Mouse (Mus musculus): ENCODE measurements around the gene Gm20388. TPM values are rescaled to one million over a fixed set of nuclear protein-coding genes. Genes with fewer than 3 reads are reported as not detected.

Gene Gm20388
- total RNA-seq, 2 experiments from 2014 or later = 18.5 to 23.8 TPM

DNA sequence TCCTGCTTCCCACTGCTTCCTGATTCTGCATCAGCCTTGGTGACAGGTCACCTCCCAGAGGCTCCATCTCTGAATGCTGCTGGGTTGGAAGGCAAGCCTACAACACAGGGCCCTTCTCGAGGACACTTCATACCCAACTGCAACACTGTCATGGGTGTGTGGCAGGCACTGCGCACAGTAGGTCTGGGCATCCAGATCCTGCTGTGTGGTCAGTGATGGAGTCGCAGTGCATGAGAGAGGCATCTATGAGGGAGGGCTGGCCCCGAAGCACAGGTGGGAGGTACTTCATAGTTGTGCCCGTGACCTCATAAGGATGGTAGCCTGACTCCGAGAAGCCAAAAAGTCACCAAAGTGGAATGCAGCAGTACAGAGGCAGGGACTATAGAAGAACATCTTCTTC, 2814.5 kb downstream of the Gm20388 start:
- ATAC-seq (replicated peaks; ENCODE audit: poor library complexity, severe bottlenecking) = no peak

DNA sequence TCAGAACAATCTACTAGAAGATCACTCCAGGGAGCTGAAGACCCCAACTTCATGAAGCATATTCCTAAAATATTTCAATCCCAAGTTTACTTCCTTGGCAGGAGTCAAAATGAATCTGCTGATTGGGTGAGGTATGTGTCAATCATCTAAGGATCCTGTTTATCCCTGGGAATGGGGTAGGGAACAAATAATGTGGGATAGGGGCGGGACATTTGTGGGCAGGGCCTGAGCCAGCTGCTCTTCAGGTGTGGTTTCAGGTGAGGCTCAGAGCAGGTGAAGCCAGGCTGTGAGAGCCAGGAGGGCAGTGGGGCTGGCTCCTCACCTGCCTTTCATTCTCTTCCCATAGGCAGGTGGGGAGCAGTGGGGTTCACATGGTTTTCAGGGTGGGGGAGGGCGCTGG, 2816.1 kb downstream of the Gm20388 start:
- ATAC-seq (replicated peaks; ENCODE audit: poor library complexity, severe bottlenecking) = no peak

DNA sequence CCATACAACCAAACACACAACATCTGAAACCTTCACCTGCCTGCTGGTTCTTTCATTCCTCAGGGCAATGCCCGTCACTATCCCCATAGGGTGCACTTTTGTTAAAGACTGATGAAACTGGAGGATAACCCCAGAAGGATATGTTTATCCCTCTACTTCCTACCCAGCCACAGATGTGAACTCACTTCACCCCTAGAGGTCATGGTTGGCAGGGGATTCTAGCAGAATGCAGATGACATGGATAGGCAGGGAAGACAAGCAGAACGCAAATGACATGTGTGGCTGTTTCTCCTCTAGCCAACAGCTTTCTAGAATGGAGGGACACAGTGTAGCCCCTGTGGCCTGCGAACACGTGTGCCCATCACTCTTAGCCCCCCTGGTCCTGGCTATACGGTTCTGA, 2816.8 kb downstream of the Gm20388 start:
- ATAC-seq (replicated peaks; ENCODE audit: poor library complexity, severe bottlenecking) = peak; percentile 79

DNA sequence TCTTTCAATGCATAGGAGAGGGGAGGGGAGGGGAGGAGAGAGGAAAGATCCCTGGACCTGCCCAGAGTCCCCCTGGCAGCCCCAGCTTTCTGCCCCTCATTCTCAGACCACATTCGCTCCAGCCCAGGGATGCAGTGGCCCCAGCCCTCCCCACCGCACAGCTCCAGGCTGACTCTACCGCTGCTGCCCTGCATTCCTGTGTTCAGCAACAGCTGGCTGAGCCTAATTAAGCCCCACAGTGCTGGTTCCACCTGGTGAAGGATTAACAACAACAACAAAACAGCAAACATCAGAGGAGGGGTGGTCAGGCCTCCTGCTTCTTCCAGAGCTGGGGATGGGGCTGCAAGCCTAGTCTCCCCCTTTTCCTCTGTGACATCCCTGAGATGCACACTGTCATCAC, 2818.0 kb downstream of the Gm20388 start:
- ATAC-seq (replicated peaks; ENCODE audit: poor library complexity, severe bottlenecking) = no peak

DNA sequence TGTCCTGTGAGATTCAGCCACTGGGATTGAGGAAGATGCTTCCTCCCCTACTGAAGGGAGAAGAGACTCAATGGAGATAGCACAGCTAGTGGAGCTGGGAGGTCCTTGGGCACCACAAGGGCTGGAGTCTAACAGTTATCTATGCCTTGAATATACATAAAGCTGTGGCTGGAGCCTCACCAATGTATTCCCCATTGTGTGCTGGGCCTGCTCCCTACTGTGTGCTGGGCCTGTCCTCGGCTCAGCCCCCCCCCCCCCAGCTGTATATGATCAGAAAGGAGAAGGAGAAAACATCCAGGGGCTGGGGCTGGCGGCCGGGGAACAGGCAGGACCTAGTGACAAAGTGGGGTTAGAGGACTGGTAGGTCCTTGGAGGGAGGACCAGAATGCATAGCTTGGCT, 2824.5 kb downstream of the Gm20388 start:
- ATAC-seq (replicated peaks; ENCODE audit: poor library complexity, severe bottlenecking) = no peak

DNA sequence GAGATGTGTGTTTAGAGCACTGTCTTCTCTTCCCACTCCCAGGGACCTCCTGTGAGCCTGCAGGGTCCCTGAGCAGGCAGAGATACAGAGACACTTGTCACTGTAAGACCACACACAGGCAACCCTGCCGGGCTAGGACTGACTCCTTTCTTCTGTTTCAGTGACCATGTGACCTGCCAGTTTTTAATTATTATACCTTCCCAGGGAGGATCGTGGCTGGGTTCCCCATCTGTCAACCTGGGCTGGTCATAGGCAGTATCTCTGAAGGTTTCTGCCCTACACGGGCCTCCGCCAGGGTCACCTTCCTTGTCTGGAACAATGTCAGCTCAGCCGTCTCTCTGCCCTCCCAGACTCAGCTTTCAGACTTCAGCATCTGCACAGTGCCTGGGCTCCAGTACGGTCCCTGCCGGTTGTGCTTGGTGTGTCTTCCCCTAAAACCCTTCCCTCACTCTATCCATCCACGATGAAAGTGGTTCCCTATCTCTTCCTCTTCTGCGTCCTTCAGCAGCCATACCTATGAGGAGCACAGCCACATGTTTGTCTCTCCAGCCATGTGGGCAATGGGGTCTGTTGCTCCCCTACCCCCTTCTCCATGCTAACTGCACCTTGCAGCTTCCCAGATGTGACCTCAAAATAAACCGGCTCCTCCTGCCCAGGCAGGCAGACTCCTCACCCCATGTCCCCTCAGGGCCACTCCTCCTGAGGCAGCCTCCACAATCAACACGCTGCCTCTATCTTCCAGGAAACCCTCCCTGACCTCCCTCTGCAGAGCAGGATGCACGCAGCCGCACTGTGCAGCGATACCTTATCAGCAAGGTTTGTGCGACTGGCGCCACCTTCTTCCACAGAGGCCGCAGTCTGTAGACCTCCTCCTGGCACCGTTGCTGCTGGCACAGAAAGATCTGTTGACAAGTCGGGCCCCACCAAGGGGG, 2825.2 kb downstream of the Gm20388 start:
- 0 out of 2 replicates have a peak, but pooled peaks have one; percentile 13 for ATAC-seq (replicated peaks; ENCODE audit: poor library complexity, severe bottlenecking)

DNA sequence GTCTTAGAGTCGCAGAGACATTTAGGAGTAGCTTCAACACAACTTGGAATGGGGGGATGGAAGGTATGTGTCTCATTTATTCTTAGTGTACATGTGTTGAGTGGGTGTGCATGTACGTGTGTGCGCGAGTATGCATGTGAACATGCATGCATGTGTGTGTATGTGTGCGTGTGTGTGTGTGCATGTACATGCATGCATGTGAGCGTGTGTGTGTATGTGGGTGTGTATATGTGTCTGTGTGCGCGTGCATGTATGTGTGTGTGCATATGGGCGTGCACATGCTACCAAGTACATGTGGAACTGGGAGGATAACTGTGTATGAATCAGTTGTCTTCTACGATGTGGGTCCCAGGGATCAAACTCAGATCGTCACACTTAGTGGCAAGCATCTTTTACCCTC, 2826.0 kb downstream of the Gm20388 start:
- ATAC-seq (replicated peaks; ENCODE audit: poor library complexity, severe bottlenecking) = no peak

DNA sequence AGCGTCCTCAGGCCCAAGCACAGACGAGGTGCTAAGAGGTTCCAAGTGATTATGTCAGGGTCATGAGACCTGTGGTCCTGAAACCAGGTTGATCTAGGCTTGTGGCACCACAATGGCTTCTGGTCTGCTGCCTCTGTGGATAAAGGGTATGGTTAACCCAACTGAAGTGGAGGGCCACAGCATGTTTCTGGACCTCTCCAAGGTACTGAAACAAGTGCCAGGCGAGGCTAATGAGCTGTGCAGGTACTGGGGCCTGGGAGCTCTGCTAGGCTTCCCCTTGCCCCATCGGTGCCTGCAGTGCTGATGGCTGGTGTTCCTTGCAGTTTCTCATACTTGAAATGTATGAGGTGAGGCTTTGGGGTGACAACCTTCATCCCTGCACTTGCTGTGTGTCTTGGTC, 2826.4 kb downstream of the Gm20388 start:
- ATAC-seq (replicated peaks; ENCODE audit: poor library complexity, severe bottlenecking) = peak; percentile 55

DNA sequence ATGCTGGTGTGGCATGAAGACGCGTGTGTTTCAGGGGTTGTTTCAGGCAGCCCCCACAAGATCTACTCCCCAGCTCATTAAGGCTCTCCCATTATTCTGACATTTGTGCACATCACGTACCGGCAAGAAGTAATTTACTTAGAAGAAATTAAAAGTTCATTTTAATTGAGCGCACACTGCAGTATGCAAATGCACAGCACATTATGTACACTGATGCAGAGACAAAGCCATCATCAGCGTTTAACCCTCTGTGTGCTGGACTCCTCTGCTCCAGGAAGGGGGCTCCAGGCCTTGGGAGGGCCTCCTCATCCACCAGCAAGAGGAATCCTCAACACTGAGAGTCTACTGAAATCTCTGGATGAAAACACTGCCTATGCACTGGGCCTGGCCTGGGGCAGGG, 2827.2 kb downstream of the Gm20388 start:
- ATAC-seq (replicated peaks; ENCODE audit: poor library complexity, severe bottlenecking) = no peak

DNA sequence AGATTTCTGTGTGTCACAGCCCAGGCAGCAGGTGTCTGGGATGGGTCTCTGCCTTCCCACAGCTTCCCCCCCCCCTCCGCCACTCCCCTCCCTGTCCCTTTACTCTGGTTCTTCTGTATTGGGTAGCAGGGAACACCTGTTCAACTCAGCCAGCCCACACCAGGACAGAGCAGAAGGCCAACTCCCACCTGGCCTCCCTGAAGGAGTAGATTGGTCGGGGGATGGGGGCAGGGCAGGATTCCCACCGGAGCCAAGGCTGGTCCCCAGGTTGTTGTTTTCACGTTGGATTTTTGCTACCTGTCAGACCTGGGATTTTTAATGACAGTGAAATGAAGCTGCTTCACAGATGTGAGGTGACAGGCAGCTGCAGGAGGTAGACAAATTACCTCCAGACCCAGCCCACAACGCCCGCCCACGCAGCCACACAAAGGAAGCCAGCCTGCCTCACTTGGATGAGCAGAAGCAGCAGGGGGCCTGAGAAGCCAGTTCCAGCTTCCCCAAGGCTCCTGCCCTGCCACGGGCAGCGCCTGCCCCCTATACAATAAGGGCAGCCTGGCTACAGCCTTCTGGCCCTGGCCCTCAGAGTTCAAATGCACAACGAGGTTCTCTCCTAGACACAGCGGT, 2828.6 kb downstream of the Gm20388 start:
- 0 out of 2 replicates have a peak, but pooled peaks have one; percentile 16 for ATAC-seq (replicated peaks; ENCODE audit: poor library complexity, severe bottlenecking)

DNA sequence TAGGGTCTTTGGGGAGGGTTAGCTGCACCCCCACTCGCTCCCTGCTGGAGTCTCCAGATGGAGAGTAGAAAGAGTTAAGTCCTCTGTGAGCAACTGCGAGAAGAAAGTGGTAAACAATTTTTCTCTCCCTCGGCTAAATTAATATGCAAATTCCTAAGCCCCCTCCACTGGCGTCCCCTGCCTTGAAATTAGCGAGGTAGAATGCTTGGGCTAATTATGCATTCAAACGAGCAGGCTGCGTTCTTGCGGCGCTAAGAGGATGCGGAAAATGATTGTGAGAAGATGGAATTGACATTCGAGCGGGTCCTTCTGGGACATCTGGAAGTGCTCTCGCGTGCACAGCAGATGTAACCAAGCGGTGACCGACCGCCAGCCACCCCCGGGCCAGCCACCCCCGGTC, 2831.8 kb downstream of the Gm20388 start:
- no peak for ATAC-seq (replicated peaks; ENCODE audit: poor library complexity, severe bottlenecking)

DNA sequence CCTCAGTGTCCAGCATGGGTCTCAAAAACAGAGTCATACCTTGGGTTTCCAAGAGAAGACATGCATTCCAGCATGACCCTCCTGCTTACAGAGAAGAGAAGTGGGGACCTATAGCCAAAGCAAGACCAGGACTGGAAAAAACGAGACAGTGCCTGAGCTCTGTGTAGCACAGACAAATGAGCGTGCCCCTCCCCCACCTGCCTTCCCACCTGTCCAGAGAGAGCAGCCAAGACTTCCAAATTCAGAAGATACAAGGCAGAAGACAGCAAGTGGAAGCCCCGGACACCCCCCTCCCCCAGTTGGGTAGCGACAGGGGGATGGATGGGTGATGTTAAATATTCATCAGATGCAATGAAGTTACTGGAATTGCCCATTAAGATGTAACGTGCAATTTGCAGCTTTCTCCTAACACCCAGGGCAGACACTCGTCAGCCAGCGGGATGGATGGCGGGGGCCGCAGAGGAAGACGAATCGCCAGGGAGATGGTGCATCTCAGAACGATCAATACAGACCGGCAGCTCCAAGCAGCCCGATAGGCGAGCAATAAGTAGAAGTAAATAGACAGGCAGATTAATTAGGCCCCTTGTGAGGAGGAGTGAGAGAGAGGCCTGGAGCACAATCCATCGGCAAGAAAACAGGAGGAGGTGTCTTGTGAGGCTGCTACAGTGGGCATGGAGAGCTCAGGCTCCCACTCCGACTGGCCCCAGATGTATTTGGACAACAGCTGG, 2834.5 kb downstream of the Gm20388 start:
- ATAC-seq (replicated peaks; ENCODE audit: poor library complexity, severe bottlenecking) = no peak

DNA sequence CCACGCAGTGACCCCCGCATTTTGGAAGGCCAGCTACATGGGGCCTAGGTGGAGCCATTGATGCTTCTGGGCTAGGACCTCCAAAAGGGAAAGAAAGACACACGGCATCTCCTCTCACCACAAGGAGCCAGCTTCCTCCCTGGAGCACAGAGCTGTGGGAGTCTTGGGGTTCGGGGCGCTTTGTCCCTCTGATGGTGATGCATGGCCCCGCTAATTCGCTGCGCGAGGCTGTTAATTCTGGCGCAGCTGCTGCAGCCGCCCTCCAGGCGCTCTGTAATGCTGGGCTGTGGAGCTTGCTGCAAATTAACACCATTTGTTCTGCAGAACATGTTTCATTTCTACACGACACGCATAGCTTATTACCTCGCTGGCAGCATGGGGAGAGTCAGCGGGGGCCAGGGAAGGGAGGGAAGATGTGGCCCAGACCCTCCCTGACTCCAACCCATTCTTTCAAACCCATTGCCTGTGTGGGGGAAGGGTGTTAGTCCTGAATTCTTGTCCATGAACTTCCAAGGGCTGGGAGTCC, 2835.2 kb downstream of the Gm20388 start:
- no peak for ATAC-seq (replicated peaks; ENCODE audit: poor library complexity, severe bottlenecking)

DNA sequence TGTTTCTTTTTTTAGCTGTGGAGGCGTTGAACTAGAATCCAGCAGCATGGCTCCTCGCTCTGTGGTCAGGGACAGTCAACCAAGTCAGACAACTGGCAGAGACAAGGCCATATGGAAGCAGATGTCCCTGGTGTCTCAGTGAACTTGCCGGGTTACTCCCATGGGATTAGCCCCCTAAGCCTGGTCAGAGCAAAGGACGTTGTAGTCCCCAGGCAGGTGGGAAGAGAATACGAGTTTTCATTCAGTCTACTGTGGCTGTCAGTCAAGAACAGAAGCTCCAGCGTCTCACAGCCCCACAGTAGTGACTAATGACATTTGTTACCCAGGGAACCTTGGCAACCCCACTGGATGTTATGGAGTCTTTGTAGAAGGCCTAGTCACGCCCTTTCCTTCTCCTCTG, 2835.8 kb downstream of the Gm20388 start:
- no peak for ATAC-seq (replicated peaks; ENCODE audit: poor library complexity, severe bottlenecking)

DNA sequence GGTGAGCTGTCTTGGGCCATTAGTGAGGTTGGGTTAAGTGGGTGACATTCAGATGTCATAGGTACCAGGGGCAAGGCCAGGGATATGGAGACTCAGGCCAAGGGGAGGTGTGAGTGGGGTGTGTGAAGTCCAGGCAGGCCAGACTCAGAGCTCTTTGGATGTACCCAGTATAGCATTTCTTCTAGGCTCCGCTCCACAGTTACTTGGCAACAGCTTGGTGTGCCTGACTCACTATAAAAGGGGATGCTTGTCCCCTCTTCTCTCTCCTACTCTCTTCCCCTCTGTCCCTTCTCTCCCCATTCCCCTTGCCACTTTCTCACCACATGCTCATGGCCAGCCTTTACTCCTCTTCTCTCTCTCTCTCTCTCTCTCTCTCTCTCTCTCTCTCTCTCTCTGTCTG, 2837.2 kb downstream of the Gm20388 start:
- ATAC-seq (replicated peaks; ENCODE audit: poor library complexity, severe bottlenecking) = no peak

DNA sequence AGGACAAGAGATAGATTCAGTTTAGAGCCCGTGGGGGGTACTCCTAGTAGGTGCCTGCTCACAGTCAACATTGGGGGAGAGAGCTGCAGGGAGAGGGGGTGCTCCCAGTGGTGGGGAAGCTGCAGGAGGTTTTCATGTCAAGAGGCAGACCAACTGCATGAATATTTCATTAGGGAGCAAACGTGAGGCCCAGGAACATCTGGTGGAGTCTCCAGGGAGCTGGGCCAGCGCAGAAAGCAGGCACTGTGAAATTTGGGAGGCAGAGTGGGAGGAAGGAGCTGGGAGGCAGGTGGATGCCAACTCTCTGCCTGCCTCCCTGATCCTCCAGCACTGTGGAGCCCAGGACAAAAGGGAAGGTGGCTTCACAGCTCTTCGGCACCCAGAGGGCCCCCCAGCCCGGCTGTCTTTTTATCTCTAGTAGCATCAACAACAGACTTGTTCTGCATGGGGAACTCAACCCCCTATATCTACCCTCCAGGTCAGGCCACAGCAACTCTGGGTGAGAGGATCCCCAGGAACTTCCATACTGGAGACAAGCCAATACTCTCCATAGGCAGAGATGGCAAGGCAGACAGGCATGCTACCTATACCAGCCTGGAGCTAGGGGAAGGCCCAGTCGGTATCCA, 2838.8 kb downstream of the Gm20388 start:
- ATAC-seq (replicated peaks; ENCODE audit: poor library complexity, severe bottlenecking) = no peak

DNA sequence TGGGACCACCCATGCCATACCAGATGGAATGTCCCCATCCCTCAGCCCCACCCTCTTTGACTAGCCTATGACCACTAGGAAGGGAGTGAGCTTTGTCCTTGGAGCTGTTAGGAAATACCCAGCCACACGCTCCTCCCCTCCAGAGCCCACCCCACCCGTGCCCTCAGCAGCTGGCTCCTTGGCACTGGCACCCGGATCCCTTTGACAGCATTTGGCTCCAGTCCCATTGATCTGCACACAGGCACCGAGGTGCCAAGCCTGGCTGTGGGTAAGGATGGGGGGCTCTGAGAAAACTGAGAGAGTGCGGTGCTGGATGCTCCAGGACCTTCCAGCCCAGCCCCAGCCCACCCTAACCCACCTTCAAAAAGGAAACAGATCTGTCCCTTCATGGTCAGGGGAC, 2840.7 kb downstream of the Gm20388 start:
- ATAC-seq (replicated peaks; ENCODE audit: poor library complexity, severe bottlenecking) = no peak

DNA sequence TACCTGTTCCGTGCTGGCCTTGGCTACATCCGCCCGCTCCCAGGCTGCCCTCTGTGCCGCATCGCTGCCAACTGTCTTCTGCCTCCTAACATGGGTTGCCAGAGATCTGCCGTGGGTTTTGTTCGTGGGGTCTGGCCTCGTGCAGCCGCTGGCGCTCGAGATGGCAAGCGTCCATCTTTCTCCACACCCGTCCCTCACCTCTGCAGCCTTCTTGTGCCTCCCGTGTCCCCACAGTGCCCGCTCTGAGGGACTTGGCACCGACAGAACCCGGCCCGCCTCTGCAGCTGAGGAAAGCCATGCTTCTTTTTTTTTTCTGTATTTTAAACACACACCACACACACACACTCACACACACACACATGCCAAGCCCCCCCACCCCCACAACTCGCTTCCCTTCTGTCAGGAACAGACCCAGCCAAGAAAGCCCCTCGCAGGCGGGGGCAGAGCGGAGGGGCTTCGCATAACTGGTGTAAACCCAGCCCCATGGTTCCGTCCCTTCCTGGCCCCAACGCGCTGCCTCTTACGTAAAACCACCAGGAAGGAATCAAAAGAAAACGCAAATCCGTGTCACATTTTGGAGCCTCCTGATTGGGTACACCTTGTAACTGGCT, 2841.6 kb downstream of the Gm20388 start:
- no peak for ATAC-seq (replicated peaks; ENCODE audit: poor library complexity, severe bottlenecking)

DNA sequence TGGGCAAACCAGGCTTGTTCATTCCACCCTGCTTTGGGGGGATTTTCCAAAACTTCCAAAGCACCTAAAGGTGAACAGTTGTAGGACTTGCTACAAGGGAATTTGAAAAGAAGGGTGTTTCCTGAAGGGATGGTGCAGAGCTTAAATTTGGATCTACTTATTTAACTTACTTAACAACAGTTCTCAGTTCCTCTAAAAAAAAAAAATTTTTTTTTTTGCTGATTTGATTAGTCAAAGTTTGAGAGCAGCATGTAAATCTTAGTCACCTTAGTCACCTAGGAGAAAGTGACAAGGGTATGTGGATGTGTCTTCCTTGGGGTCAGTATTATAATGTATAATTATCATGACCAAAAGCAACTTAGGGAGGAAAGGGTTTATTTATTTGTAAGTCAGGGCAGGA, 2848.0 kb downstream of the Gm20388 start:
- no peak for ATAC-seq (replicated peaks; ENCODE audit: poor library complexity, severe bottlenecking)

DNA sequence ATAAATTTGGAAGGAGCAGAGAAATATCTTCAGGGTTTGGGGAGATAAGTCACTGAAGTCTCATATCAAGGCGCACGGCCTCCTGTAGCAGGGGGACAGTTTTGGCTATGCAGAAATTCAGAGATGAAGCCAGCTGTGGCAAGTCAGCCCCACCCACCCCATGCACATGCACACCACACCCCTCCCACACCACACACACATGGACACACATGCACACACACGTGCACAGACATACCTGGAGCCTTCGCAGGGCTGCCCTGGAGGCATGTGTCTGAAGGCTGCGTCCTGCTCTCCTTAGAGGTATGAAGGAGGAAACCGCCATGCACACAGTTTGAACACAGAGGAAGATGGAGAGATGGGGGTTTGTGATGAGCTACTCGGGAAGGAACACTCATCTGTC, 2849.5 kb downstream of the Gm20388 start:
- no peak for ATAC-seq (replicated peaks; ENCODE audit: poor library complexity, severe bottlenecking)
